Mouse (Mus musculus) layer of hippocampus, postnatal 10 days (tissue): Measurements from ENCODE around the gene Gm42417. TPM values are rescaled to one million over a fixed set of nuclear protein-coding genes. Genes with fewer than 3 reads are reported as not detected.
"Not testable (repeated sequence)": the region's sequence is repeated elsewhere in the genome, so short reads cannot be mapped to it uniquely, and the experiment has no call there.

Experiments
- DNase-seq, 2 experiments: peaks; one replicate each; pipeline ENCODE4 v3.0.0; 2021; ENCODE audit warnings: low spot score in 2 of 2
- total RNA-seq, 2 experiments: library from RNA; stranded (reverse); gene quantifications; 2 replicates each; pipeline ENCODE4 v1.2.3; 2021

The Gm42417 gene
- total RNA-seq, 2 experiments from 2014 or later = 0.18 TPM; not detected in 1

DNA sequence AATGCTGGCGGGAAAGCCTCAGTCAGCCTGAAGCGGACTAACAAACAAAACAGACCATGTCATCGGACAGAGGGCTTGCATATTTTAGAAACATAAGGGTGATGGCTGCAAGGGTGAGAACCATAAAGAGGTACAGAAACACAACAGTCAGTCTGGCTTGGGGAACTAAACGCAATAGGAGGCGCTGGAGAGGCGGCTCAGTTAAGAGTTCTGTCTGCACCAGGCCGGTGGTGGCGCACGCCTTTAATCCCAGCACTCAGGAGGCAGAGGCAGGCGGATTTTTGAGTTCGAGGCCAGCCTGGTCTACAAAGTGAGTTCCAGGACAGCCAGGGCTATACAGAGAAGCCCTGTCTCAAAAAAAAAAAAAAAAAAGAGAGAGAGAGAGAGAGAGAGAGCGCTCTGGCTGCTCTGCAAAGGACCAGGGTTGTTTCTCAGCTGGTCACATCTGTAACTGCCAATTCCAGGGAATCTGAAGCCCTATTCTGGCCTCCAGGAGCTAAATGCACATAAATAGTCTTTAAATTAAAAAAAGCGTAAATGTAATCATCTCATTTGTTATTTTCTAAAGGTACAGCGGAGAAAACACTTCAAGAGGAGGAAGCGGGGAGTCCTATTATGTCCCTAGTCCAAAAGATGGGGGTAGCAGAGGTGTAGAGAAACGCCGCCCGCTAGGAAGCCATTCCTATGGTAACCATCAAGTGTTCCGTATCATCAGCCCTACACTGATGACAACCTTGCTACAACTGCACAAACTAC, 6.8 kb upstream of the Gm42417 start:
- DNase-seq = peak in 1 of 2 experiments; percentile 44

DNA sequence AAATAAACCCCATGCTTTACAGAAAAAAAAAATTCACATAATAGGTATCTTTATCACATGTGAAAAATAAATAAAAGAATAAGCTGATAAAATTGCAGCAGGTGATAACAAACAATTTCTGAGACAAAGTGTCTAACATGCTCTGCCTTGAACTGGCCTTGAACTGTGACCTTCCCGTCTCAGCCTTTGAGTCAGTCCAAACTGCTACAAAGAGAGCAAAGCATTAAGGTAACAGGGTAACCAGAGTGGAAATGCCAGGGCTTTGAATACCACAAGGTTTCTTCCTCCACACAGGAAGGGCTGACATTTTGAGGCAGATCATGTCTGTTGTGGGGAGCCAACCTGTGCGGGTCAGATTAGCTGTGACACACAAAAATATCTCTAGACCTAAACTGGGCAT, 6.2 kb upstream of the Gm42417 start:
- no peak for DNase-seq

DNA sequence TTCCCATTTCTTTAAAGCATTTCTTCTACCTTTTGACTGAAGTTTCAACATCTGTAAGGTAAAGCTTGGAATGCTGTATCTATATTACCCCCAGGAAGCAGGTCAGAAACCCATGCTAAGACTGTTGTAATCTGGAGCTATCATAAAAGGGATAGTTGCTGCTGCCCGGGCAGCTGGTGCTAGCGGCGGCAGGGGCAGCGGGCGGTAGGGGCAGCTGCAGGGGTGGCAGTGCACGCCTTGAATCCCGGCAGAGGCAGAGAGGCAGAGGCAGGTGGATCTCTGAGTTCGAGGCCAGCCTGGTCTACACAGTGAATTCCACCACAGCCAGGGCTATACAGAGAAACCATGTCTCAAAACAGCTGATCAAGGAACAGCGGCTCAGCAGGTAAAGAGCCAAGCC, 3.7 kb upstream of the Gm42417 start:
- no peak for DNase-seq

DNA sequence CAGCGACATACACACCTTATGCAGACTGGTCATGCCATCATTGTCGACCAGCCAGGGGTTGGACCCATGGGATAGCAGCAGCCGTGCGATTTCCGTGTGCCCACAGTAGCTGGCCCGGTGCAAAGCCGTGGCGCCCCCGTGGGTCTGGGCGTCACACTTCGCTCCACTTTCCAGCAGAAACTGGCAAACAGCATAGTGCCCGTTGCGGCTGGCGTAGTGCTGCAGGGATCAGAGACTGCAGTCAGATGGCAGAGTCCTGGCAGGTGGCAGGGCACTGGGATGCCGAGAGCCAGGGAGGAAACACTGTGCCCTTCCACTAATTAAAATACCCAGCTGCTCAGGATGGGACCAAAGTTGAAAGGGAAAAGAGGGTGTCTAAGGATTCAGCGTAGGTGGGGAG, 2.6 kb upstream of the Gm42417 start:
- peak in 1 of 2 experiments; percentile 44 for DNase-seq

DNA sequence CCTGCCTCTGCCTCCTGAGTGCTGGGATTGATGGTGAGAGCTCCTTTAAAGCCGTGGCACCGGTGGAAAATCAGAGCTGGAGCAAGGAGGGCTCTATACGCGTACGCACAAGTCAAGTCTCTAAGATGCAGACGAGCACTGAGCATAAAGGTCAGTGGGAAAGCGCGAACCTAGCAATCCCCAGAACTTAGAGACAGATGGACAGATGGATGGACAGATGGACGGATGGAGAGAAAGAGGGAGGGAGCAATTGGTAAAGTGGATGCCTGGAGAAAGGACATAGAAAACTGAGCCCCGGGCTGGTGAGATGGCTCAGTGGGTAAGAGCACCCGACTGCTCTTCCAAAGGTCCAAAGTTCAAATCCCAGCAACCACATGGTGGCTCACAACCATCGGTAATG, 1.6 kb upstream of the Gm42417 start:
- no peak for DNase-seq

DNA sequence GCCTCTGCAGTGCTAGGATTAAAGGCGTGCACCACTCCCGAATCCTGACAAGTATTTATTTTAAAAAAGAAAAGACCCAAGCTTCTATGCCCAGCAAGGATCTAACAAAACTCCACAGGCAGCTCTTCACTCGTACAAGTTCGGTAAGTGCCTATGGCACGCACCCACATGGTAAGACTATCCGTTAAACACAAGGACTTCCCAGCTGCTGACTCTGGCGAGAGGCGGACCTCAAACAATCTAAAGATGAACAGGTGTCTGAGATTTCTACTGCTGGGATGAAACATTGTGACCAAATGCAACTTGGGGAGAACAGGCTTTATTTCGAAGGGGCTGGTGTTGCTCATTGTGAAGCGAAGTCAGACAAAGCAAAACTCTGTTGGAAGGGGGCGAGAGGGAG, 903 bp upstream of the Gm42417 start:
- DNase-seq = no peak

DNA sequence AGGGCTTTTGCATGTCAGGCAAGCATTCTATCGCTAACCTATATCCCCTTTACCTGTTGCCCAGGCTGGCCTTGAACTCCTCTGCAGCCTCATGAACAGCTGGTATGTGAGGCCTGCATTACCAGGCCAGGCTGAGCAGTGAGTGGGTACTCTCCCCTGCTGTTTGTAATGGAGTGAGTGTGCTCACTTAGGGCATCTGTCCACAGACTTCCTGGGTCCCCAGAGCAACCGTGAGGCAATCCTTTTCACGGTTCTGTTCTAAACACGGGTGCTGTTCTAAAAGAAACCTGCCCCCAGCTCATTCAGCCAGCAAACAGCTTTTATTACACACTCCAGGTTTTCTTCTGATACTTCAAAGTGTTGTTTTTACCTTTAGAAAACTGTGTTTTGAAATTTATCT, 502 bp downstream of the Gm42417 start:
- DNase-seq = no peak

DNA sequence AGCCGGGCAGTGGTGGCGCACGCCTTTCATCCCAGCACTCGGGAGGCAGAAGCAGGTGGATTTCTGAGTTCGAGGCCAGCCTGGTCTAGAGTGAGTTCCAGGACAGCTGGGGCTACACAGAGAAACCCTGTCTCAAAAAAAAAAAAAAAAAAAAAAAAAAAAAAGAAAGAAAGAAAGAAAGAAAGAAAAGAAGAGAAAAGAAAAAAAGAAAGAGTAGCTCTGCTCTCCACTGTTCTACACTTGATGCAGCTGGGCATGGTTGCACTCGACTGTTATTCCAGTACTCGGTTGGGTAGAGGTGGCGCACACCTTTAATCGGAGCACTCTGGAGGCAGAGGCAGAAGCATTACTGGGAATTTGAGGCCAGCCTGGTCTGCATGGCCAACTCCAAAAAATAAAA, 2.4 kb downstream of the Gm42417 start, which contains the start of gene Ankrd23:
TSS of gene Ankrd23 (minus strand) at position 101 of the 400 bp plus-strand sequence.
- not testable (repeated sequence) for DNase-seq

DNA sequence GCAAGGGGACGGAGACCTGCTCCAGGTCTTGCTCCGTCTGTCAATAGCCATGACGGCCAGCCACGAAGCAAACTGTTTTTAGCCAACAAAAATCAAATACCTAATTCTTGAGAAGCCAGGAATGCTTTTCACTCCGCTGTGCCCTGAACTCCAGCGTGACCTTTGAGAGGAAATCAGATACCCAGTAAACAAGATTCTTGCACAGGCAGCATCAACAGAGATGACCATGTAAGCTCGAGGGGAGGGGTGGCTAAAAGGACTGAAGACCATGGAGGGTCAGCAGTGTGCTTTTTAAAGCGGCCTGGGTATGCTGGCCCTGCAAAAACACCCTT, 2.9 kb downstream of the Gm42417 start:
- DNase-seq = no peak

DNA sequence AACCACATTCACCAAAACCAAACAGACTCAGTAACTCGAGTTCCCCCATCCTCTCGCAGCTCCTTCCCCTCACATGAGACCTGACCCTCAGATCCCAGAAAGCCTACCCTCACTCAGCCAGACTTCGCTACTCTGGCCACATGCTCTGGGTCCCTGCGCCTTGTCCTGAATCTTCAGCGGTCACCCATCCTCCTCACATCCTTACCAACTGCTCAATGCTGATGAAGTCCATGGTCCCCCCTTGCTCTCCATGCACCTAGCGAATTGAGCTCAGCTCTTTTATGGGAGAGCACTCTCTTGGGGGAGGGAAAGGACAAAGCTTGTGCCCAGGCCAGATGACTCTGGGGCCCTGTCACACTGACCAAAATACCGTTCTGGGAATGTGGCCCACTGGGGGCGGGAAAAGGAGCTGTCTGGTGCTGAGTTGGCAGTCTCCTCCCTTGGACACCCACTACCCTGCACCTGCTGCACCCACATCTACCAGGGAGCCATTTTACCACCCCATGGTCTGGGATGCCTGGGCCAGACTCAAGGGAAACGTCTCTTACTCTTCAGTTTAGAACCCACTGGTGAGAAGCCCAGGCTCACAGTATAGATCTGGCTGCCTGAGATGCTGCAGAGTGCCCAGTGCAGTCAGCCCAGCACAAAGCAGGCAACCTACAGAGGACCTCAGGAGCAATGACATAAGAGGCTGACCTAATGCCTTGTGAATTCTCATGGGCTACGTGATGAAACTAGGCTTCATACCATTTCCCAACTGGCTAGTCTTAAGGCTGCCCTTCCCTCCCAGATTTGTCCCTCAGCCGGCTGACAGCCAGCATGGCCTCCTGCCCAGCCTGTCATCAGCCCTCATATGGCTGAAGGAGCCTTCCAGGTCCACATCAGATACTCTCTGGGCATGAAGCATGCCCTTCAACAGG, 3.5 kb downstream of the Gm42417 start:
- no peak for DNase-seq

DNA sequence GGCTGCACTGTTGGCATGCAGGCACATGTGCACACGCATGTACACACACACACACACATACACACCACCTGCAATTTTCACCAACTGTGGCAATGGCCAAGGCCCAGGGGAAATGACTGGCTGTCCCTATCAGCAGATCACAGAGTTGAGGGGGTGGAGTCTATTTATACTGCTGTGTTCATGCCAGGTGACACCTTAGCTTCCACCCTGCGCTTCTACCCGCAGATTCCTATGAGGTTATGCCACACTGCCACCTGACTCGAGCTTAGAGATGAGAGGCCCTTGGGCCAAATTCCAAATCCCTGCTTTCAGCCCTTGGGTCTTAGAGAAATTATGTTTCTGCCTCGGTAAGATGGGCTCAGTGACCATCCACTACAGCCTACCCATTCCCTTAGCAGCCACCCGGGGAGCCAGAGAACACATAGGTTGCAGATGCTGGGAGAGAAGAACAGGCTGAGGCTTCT, 4.6 kb downstream of the Gm42417 start:
- no peak for DNase-seq

DNA sequence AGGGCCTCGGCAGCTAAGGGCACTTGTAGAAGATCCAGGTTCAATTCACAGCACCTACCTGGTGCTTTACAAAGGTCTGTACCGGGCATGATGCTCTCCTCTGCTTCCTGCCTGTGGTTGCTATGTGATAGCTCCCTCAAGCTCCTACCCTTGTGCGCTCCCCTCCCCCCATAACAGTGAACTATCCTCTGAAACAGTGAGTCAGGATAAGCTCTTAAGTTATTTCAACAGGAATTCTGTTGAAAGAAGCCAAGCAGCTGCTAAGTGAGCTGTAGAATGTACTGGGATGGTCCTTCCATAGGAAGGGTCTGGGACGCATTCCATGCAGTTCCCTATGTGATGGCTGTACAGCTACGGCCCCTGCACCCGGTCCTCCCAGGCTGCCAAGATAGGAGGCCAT, 5.7 kb downstream of the Gm42417 start:
- no peak for DNase-seq

DNA sequence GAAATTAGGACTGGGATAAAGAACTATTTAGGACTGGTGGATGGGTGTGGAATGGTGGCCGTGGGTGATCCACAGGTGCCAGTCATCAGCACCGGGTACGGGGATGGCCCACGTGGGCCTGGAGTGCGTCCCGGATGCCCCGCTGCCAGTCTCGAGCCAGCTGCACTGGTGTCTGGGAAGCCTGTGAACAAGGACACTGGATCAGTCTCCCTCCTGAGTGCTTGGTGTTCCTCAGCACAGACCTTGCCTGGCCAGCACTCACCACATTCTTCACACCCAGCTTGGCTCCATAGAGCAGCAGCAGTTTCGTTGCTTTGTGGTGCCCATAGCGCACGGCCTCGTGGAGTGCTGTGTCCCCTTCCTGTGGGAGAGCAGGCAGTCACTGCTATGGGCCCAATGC, 7.8 kb downstream of the Gm42417 start:
- DNase-seq = no peak

DNA sequence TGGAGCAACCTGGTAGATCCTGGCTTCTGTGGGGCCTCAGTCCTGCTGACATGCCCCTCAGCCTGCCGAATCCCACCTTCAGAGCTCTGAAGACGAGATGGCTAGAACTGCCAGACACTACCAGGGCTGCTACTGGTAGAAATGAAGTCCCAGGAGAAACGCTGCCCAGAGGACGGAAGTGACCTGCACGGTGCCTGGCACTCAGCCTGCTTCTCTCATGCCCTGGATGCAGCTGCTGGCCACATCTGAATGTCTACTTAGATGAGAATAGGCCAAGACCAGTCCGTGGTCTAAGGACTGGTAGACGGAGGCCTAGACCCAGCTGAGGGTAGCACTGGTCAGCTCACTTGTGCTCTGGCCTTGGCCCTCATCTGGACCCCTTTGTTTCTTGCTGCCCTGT, 8.3 kb downstream of the Gm42417 start:
- no peak for DNase-seq

DNA sequence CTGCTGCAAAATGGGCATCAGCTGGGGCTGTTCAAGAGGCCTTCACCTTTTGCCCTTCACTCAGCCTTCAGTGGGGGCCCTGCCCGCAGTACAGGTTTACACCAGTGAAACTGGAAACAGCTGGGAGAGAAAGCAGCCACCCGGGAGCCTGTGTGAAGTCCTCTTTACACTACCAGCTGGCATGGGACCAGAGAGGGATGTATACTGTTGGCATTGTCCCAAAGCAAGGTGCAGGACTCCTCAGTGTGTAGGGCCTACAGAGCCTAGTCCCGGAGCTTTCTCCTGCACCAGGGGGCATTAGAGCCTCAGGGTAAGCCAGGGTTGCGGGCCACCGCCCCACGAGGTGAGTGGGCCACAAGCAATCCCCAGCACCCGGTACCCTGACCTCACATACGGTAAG, 8.7 kb downstream of the Gm42417 start:
- DNase-seq = no peak

DNA sequence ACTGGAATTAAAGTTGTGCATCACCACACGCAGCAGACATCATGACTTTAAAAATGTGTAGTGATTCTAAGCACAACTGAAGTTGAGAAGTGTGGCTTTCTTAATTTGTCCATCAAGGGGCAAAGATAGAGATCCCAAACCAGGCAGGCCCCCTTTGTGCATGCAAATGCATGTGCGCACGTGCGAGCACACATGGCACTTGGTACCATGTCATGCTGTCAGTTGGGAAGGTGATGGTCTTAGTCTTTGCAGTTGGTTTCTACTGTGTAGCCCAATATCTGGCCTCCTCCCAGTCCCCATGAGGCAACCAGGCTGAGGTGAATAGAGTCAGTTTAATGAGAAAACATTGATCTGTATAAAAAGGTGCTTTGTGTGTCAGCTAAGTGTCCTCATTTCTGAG, 9.4 kb downstream of the Gm42417 start:
- DNase-seq = no peak

DNA sequence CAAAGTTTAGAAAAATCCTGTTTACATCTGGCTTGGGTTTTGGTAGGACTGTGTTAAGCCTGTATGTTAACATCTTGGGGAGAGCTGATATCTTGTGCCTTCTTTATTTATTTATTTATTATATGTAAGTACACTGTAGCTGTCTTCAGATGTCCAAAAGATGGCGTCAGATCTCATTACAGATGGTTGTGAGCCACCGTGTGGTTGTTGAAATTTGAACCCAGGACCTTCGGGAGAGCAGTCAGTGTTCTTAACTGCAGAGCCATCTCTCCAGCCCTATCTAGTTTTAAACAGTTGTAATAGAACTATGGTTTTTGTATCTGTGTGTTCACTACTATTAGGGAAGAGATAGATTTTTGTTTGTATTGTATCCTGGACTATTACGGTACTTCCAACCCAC, 10.0 kb downstream of the Gm42417 start:
- DNase-seq = no peak

DNA sequence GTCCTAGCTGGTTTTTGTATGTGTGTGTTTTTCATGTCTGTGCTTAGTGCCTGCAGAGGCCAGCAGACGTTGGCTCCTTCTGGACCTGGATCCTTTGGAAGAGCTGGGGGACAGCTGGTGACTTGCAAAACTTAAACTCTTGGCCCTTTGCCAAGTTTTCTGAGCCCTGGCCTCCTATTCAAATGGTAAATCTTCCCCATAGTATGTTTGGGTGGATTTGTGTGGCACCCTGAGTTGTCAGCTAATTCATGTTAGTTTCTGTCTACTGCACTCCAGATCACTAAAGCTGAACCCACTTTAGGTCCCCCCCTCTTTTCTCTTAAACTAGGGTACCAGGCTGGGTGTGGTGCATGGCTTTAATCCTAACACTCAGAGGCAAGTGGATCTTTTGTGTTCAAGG, 10.9 kb downstream of the Gm42417 start:
- no peak for DNase-seq

DNA sequence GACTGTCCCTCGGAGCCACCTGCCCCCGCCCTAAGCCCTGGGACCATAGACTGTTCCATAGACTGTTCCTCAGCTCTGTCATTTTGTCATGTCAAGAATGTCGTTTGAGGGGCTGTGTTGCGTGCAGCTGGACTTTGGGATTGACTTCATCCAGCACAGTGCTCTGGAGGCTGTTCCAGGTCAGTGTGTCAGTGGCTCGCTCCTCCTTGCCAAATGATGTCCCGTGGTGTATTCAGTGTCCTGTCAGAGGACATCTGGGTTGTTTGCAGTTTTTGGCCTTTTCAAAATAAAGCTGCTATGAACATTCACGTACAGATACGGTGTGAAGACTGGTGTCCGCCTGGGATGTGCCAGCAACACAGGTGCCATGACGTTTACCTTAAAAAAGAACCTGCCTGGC, 12.3 kb downstream of the Gm42417 start:
- no peak for DNase-seq

DNA sequence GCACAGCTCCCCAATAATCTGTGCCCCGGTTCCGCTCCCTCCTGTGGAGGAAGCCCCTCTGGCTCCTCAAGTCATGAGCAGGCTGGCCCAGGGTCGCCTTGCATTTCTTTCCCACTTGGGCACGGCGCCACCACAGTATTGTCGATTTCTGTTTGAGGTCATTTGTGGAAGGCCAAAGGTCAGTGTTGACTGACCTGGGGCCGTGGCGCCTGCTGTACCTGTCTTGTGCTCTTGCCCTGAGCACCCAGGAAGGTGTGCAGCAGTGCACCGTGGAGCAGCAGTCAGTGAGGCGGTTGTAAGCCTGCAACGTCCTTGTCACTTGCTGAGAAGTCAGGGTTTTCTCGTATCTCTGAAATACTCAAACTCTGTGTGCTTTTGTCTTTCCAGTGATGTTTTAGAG, 13.5 kb downstream of the Gm42417 start:
- DNase-seq = no peak

DNA sequence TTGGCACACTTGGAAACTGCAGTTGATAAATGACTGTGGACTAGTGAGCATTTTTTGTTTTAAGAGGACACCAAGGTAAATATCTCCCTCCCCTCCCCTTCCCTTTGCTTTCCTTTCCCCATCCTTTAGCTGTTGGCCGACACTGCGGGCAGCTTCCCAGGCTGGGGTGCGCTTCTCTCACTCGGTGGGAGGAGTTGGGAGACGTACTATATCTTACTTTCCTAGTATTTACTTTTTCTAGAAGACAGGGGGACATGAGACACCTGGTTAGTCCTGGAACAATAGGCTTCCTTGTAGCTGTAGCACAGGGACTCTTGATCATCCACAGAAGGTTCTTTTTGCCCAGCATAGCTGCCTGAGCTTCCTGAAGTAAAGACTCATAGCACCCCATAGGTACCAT, 15.2 kb downstream of the Gm42417 start:
- DNase-seq = no peak

DNA sequence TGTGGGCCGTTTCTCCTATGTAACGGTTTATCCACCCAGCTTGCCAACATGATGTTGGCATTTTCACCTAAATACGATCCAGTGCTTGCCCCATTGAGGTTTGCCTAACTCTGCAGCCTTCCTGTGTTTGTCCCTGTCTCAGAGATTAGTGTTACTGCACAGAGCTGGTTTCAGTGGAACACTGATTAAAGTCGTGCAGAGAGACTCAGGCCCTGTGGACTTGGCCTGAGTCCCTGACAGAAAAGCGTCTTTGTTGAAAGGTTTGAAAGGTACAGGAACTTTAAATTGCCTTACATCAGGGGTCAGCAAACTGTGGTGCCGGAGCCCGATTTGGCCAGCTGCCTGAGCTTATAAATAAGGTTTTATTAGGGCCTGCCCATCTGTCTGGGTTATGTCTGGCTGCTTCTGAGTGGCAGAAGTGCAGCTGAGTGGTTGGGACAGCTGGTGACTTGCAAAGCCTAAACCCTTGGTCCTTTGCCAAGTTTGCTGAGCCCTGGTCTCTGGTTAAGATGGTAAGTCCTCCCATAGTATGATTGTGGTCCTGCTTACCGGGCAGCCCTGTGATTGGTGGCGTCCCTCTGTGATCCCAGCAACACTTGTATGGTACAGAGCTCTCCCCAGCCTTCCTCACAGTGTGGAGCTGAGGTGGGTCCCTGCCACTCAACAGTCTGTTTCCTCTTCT, 15.8 kb downstream of the Gm42417 start:
- no peak for DNase-seq
